Mouse (Mus musculus) skeletal muscle tissue, adult 2 months (tissue): Measurements from ENCODE around the gene Trim13.
"Not testable (repeated sequence)": the region's sequence is repeated elsewhere in the genome, so short reads cannot be mapped to it uniquely, and the experiment has no call there.

Source experiments
- DNase-seq: peaks from one replicate; pipeline ENCODE4 v3.0.0-alpha.2; 2012; ENCODE audit warnings: low read depth, low spot score

Gene Trim13

GRCm38 (mm10) chr14:61597968-61598367 is at the start of gene Trim13:
Gene Trim13, plus strand, starts transcription at chr14:61598247.
- DNase-seq, result no peak

- DNase-seq, result no peak
These were observed 49.4 kb upstream of the Trim13 start for GRCm38 (mm10) chr14:61548614-61549013.

- no peak for DNase-seq
These were observed 42.1 kb upstream of the Trim13 start for GRCm38 (mm10) chr14:61555931-61556288.

GRCm38 (mm10) chr14:61556289-61557147 is 41.5 kb upstream of the Trim13 start, which contains the start of gene Spryd7:
Gene Spryd7, minus strand, starts transcription at chr14:61556886.
- DNase-seq, result peak; percentile 99

- no peak for DNase-seq
These were observed 39.1 kb upstream of the Trim13 start for GRCm38 (mm10) chr14:61558901-61559300.

- no peak for DNase-seq
These were observed 38.2 kb upstream of the Trim13 start for GRCm38 (mm10) chr14:61559856-61560255.

- not testable (repeated sequence) for DNase-seq
These were observed 31.8 kb upstream of the Trim13 start for GRCm38 (mm10) chr14:61566211-61566610.

- no peak for DNase-seq
These were observed 28.7 kb upstream of the Trim13 start for GRCm38 (mm10) chr14:61569344-61569743.

- peak; percentile 77 for DNase-seq
These were observed 26.7 kb upstream of the Trim13 start for GRCm38 (mm10) chr14:61571366-61571765.

GRCm38 (mm10) chr14:61572131-61572530 is 25.9 kb upstream of the Trim13 start:
- DNase-seq, result no peak

- DNase-seq, result peak; percentile 81
These were observed 23.0 kb upstream of the Trim13 start for GRCm38 (mm10) chr14:61575066-61575465.

GRCm38 (mm10) chr14:61575941-61576340 is 22.1 kb upstream of the Trim13 start:
- peak; percentile 78 for DNase-seq

- no peak for DNase-seq
These were observed 8.6 kb upstream of the Trim13 start for GRCm38 (mm10) chr14:61589288-61590065.

GRCm38 (mm10) chr14:61596719-61597426 is 1.2 kb upstream of the Trim13 start:
- no peak for DNase-seq

GRCm38 (mm10) chr14:61599057-61599806 is 1.2 kb downstream of the Trim13 start:
- DNase-seq, result peak; percentile 83

- no peak for DNase-seq
These were observed 3.3 kb downstream of the Trim13 start for GRCm38 (mm10) chr14:61601348-61601747.

GRCm38 (mm10) chr14:61603069-61603755 is 5.2 kb downstream of the Trim13 start:
- DNase-seq, result no peak

- no peak for DNase-seq
These were observed 6.0 kb downstream of the Trim13 start for GRCm38 (mm10) chr14:61604081-61604480.

- not testable (repeated sequence) for DNase-seq
These were observed 8.0 kb downstream of the Trim13 start for GRCm38 (mm10) chr14:61606088-61606487.

GRCm38 (mm10) chr14:61607157-61607556 is 9.1 kb downstream of the Trim13 start, which contains the start of gene Kcnrg:
Gene Kcnrg, plus strand, starts transcription at chr14:61607457.
- no peak for DNase-seq
